Mouse (Mus musculus) gastrocnemius, postnatal 10 days (tissue): Measurements from ENCODE around the gene Gpx5. TPM values are rescaled to one million over a fixed set of nuclear protein-coding genes. Genes with fewer than 3 reads are reported as not detected.

Experiments used
- total RNA-seq, 2 experiments: library from RNA; stranded (reverse); gene quantifications; 2 replicates each; pipeline ENCODE4 v1.2.3; 2021

Gpx5 gene
- total RNA-seq, 2 experiments from 2014 or later, result not detected

Other genes starting within 250 kb of the Gpx5 start
- not detected for gene Olfr1370, start 217.8 kb downstream of the Gpx5 start, total RNA-seq
- gene Olfr1369-ps1, start 181.2 kb downstream of the Gpx5 start, total RNA-seq, result not detected
- not detected for gene Olfr263, start 163.1 kb downstream of the Gpx5 start, total RNA-seq
- gene Olfr1368, start 146.9 kb downstream of the Gpx5 start, total RNA-seq, result not detected
- gene Trim27, start 113.3 kb downstream of the Gpx5 start, total RNA-seq, result 10 to 100 TPM; 27.9 to 36.8 TPM
- not detected for gene Gpx6, start 19.4 kb upstream of the Gpx5 start, total RNA-seq
- not detected for gene Olfr1367, start 54.2 kb upstream of the Gpx5 start, total RNA-seq
- 1 to 10 TPM; 6.2 to 6.3 TPM for gene Zscan12, start 70.1 kb upstream of the Gpx5 start, total RNA-seq
- 10 to 100 TPM; 16.6 to 22.1 TPM for gene Zkscan3, start 110.0 kb upstream of the Gpx5 start, total RNA-seq
- gene Pgbd1, start 148.3 kb upstream of the Gpx5 start, total RNA-seq, result under 1 TPM; 0.16 to 0.50 TPM
- 10 to 100 TPM; 10.9 to 15.4 TPM for gene Zscan26, start 161.0 kb upstream of the Gpx5 start, total RNA-seq
- gene Nkapl, start 175.8 kb upstream of the Gpx5 start, total RNA-seq, result under 1 TPM; 0.38 to 0.52 TPM
- gene Zkscan4, start 186.2 kb upstream of the Gpx5 start, total RNA-seq, result 1 to 10 TPM; 1.2 to 1.6 TPM
- not detected for gene Gm10065, start 186.7 kb upstream of the Gpx5 start, total RNA-seq
- gene AK157302, start 202.5 kb upstream of the Gpx5 start, total RNA-seq, result 10 to 100 TPM; 11.5 to 12.4 TPM
- gene Gm11273, start 208.7 kb upstream of the Gpx5 start, total RNA-seq, result 100 to 1,000 TPM; 118 to 122 TPM
- 10 to 100 TPM in 1 of 2 experiments, 1 to 10 TPM in 1; 8.0 to 11.4 TPM for gene Zkscan8, start 238.4 kb upstream of the Gpx5 start, total RNA-seq